Mouse (Mus musculus): Measurements from ENCODE around the gene Cacna2d3.

The Cacna2d3 gene

DNA sequence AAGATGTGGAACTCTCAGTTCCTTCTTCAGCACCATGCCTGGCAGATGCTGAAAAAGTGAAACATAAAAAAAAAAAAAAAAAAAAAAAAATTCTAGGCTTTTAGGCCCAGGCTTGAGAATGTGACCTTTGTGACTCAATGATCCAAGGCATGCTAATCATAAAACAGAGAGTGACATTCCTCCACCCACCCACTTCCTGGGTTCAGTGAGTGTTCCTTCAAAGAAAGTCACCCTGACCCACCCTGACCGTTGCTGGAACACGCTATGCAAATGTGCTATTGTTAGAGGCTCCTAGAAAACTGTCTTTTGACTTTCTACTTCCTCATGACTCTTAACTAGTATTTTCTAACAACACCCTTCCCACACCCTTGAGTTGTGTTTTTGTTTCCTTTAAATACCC is 338.9 kb downstream of the Cacna2d3 start:
- DNase-seq, result no peak

- DNase-seq, result peak; percentile 73
Observed at GRCm38 (mm10) chr14:29366911-29367310, 354.8 kb downstream of the Cacna2d3 start.

DNA sequence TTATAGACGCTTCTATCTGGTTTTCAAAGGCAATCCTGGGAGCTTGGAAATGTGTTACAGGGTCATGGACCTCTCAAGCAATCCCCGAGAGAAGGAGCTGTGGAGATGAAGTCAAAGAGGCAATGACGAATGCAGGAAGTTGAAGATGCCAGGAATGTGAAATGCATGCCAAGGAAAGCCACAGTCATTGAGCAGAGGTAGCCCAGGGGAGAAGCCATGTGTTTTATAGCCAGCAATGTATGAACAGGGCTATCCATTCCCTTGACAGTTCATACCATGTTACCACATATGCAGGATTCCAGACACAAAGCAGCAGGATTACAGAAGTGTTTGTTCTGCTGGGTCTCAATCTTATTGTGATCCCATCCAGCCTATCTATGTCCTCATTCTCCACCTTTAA is 359.2 kb downstream of the Cacna2d3 start:
- DNase-seq, result no peak

DNA sequence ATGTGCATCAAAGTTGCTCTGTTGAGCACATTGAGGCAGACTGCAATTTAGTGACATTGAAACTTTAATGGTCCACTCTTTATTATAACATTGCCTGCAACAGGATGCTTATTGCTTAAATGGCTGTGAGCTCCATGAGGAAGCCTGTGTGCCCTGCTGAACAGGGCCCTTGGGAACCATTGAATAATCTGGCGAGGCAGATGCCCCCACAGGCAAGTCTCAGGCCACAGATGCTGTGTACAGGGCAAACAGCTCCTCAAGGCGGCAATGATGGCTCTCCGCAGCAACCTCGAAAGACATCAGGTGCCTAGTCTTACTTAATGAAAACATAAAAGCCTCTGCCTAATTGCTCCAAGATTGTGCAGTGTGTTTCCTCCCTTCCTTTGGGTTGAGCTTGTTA is 371.0 kb downstream of the Cacna2d3 start:
- peak; percentile 31 for DNase-seq

- peak; percentile 64 for DNase-seq
Observed at GRCm38 (mm10) chr14:29341581-29341980, 380.1 kb downstream of the Cacna2d3 start.

DNA sequence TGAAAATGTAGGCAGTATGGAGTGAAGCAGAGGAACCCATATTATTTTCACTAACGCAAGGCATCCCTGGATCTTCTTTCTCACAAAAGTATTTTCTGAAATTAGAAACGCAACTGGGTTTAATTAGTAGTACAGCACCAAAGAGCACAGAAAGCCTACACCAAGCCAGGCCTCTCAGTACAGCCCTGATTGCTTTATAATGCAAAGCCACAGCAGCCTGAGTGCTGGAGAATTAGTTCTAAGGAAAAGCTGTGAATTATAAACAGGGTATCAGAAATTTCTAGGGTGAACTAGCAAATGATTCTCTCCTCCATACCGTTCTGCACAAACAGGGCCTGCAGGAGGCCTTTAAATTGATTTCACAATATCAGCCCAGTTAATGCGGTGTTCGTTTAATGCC is 380.9 kb downstream of the Cacna2d3 start:
- DNase-seq, result peak; percentile 25

DNA sequence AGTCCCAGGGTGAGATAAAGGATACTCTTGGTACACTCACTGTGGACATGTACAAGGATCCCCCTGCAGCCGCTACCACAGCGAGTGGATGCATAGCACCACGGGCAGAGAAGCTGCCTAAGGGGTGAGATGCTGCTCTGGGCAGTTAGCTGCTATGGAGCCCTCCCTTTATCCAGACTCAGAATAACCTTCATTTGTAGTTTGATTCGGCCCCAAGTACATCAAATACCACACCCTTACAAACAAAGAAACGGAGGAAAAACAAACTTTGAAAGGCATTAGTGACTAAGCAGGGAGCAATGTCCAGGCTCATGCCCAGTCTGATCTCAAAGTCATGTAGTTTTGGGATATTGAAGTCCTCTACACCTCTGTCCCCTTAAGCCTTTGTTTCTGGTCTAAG is 386.8 kb downstream of the Cacna2d3 start:
- DNase-seq, result peak; percentile 55

DNA sequence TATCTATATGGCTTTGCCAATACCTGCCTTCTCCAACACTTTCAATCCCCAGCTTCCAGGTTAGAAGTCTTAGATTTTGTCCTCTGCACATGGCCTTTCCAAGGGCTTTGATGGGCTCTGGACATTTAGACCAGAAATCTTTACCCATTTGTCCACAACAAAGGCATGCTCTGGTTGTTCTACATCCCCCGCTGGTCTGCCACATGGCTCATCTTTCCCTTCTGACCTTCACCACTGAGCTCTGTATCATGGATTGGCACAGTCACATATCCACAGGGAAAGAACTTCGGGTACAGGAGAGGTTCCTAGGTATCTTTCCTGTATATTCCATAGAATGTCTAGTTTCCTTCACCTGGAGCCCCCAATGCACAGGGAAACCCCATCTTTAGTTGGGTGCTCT is 387.4 kb downstream of the Cacna2d3 start:
- DNase-seq, result peak; percentile 64

DNA sequence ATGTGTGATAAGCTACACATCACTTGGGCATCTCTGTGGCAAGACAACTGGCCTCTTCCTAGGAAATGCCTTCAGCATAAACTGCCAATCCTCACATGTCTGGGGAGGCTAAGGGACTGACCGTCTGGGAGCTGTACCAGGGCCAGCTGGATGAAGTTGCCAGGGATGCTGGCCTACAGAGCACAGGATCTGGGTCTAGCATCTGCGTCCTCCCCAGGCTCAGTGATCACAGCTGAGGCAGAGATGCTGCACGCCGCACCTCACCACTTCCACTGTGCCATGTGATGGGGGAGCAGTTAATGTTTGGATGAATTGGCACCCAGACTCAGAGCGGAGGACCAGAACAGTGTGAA is 397.3 kb downstream of the Cacna2d3 start:
- no peak for DNase-seq

DNA sequence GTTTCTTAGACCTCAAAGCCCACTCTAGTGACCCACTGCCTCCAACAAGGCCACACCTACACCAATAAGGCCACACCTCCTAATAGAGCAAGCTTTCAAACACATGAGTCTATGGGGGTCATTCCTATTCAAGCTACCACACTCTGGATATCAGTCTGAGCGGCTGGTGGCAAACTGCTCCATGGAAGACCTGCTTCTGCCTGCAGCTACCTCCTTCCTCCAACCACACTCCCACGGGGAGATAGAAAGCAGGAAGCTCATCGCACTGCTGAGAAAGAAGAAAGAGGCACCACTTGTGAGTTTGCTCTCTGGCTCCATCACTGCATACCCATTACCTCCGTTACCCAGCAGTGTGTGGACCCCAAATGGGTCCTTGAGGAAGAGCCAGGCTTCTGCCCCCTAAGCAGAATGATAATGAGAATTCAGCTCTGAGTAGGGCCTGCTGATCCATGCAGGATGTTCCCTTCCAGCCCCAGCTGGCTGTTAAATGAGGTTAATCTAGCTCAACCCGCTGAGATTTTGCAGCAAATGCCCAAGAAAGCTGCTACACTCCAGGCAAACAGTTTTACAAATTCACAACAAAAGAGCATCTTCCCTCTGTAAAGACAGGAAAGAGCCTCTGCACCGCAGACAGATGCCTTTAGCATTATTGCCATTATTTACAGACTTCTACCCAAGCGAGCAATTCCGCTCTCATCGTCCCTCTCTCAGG is 397.8 kb downstream of the Cacna2d3 start:
- peak; percentile 55 for DNase-seq

DNA sequence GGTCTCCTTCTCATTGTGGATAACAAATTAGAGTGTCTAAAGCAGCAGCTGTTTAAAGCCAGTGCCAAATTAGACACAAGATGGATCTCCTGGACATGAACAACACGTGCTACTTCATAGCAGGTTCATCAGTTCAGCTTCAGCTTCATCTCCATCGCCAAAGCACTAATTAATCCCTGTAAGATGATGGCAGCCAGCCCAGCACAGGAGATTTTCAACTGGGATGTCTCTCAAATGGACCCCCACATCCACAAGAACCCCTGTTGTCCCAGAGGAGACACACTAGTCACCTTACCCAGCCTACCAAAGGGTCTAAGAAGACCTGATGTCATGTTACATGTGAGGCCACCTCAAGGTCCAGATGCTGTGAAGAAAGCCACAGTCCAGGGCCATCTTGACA is 408.2 kb downstream of the Cacna2d3 start:
- peak; percentile 35 for DNase-seq

GRCm38 (mm10) chr14:29305623-29306022 is 416.0 kb downstream of the Cacna2d3 start:
- DNase-seq, result peak; percentile 85

DNA sequence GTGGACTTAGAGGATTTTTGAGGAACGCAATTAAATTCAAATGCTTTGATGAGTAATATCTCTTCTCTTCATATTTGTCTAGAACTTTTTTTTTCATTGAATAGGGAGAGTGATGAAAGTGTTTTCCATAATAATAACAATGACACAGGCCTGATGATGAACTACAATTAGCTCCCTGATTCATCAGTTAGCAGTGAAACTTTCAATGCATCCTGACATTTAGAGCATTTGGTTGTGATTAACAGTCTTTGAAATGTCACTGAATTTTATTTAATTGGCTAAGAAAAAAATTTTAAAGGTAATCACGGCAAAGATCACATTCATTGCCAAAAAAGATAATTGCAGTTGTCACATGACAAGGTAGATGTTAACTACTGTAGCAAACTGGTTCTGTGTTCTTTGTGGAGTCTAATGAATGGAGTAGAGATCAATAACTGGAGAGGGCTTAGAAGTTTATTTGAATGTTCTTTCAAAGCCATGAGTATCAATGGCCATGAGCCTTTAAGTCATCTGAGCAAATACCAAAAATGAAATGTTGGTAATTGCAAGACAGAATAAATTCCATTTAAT is 425.4 kb downstream of the Cacna2d3 start:
- DNase-seq, result no peak

DNA sequence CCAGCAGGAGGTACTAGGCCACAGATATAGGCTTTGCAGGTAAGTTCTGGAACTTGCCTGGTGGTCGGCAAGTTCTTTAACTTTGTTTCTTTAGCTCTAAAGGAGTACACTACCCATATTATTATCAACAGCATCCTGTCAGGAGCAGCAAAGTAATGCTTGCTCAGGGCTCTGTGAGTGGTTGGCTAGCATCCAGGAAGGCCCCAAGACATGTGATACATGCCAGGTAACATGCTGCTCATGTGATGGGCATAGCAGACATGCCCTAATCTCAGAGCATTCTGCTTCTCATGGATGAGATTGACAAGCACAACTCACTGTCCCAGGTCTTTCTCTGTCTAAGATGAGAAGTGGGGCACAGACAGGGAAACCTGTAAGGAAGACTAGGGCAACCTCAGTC is 442.8 kb downstream of the Cacna2d3 start:
- DNase-seq, result no peak

- DNase-seq, result no peak
Observed at GRCm38 (mm10) chr14:29278401-29278800, 443.3 kb downstream of the Cacna2d3 start.

DNA sequence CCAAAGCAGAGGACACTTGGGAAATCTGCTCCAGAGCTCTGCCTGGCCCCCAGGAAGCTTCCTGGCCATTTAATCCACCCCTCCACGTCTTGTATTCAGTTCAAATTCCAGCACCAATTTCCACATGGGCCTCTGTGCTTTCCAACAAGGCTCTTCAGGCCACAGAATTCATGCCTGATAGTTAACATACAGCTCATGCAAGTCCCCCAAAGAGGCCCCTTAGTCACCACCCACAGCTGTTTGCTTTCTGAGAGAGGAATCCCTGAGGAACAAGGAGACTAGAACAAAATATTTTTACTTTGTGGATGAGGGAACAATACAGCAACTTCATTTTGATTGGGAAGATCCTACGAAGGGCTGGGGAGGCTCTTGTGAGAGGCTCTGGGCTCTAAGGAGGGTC is 444.0 kb downstream of the Cacna2d3 start:
- DNase-seq, result no peak

DNA sequence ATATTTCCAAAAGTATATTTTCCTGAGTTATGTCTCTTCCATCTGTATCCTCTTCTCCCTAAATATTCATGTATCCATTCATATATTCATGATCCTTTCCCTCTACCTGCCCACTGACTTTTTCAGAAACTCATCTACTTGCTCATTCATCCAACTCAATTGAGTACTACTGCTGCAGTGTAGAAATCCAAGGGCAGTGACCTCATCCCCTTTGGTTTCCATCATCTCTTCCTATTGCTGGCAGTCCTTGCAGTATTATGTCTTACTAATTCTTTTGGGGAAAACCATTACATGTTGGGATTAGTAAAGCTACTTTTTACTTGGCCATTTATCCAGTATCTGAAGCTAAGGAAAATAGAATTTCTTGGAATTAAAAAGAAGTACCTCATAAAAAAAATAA is 447.8 kb downstream of the Cacna2d3 start:
- DNase-seq, result no peak

DNA sequence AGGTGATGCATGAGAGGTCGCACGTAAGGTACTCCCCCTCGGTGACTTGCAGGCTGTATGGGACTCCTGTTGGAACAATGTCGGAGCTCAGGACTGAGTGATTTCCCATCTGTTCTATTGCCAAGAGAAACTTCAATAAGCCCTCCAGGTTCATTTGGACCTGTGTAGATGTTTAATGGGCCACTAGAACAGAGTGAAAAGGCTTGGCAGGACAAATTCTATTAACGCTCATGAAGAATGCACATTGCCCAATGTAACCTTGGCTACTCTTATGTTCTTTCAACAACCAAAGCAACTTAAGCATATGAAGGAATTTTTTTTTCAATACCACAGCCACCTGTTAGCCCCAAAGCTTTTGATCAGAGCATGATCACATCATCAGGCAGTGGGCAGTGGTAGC is 451.1 kb downstream of the Cacna2d3 start:
- no peak for DNase-seq

- DNase-seq, result no peak
Observed at GRCm38 (mm10) chr14:29269816-29270215, 451.8 kb downstream of the Cacna2d3 start.

- DNase-seq, result no peak
Observed at GRCm38 (mm10) chr14:29268609-29269008, 453.1 kb downstream of the Cacna2d3 start.

- DNase-seq, result no peak
Observed at GRCm38 (mm10) chr14:29267233-29267874, 454.3 kb downstream of the Cacna2d3 start.

DNA sequence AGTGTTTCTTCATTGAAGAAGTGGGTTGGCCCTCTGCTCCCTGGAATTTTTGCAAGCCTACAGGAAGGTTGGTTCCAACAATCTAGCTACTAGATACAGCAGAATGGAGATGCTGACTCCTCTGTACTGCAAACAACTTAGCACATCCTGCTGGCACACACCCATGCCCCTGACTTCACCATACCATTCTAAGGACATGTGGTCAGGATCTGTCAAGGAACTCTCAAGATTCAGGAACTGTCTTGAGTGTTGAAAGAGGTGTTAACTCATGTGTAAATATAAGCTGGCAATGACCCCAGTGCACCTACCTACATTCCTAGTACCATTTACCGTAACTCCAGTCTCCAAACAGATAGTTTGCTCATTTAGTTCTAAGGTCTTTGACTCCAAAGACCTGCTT is 461.0 kb downstream of the Cacna2d3 start:
- no peak for DNase-seq

DNA sequence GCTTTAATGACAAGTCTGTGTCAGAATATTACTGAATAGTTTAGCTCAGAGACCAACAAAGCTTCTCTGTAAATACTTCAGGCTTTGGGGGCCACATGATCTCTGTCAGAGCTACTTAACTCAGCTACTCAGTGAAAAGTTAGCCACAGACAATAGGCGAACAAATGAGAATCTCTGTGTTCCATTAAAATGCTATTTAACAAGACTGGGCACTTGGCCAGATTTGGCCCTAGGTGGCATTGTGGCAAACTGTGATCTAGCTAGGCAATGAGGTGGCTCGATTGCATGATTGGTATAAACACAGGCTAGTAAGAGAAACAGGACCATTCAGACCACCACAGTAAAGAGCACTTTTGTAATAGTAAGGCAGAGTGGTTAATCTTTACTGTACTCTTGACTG is 478.1 kb downstream of the Cacna2d3 start:
- DNase-seq, result no peak

DNA sequence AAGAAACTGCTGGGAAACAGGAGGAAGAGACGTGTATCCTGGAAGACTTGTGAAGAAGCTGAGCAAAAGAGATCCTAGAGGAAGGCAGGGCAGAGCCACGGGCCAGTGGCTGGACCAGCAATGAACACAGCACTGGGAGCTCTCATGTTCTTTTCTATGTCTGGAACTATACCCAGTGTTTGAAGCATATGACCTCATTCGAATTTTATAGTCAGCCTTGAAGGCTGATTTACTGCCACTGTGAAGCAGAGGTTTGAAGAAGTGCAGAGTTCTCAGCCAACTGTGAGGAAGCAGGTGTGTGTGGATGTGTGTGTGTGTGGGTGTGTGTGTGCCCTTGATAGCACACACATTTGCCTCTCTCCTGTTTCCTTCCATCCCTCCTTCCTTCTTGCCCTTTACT is 483.2 kb downstream of the Cacna2d3 start:
- DNase-seq, result no peak
